Mouse (Mus musculus) lung, postnatal 14 days (tissue): ENCODE data around the gene Zfr.

Experiments
- DNase-seq: peaks from one replicate; pipeline ENCODE4 v3.0.0; 2021

Gene Zfr

GRCm38 (mm10) chr15:12117242-12118092 is at the start of gene Zfr:
Gene Zfr (plus strand): TSS chr15:12117831.
- DNase-seq = peak; percentile 93

GRCm38 (mm10) chr15:12067971-12068370 is 49.7 kb upstream of the Zfr start:
- peak; percentile 41 for DNase-seq

GRCm38 (mm10) chr15:12068395-12069218 is 49.0 kb upstream of the Zfr start:
- DNase-seq = no peak

- no peak for DNase-seq
These were observed 44.8 kb upstream of the Zfr start for GRCm38 (mm10) chr15:12072709-12073336.

GRCm38 (mm10) chr15:12074426-12074825 is 43.2 kb upstream of the Zfr start:
- DNase-seq = no peak

GRCm38 (mm10) chr15:12082344-12082743 is 35.3 kb upstream of the Zfr start:
- DNase-seq = no peak

GRCm38 (mm10) chr15:12084164-12084563 is 33.5 kb upstream of the Zfr start:
- no peak for DNase-seq

- peak; percentile 82 for DNase-seq
These were observed 32.8 kb upstream of the Zfr start for GRCm38 (mm10) chr15:12084859-12085258.

GRCm38 (mm10) chr15:12087634-12088033 is 30.0 kb upstream of the Zfr start:
- DNase-seq = no peak

GRCm38 (mm10) chr15:12088091-12088490 is 29.5 kb upstream of the Zfr start:
- no peak for DNase-seq

- no peak for DNase-seq
These were observed 27.5 kb upstream of the Zfr start for GRCm38 (mm10) chr15:12090087-12090486.

GRCm38 (mm10) chr15:12090981-12091669 is 26.5 kb upstream of the Zfr start:
- no peak for DNase-seq

- DNase-seq = peak; percentile 71
These were observed 25.7 kb upstream of the Zfr start for GRCm38 (mm10) chr15:12091781-12092458.

GRCm38 (mm10) chr15:12093026-12093960 is 24.3 kb upstream of the Zfr start:
- no peak for DNase-seq

- no peak for DNase-seq
These were observed 23.6 kb upstream of the Zfr start for GRCm38 (mm10) chr15:12093961-12094566.

- peak; percentile 45 for DNase-seq
These were observed 21.2 kb upstream of the Zfr start for GRCm38 (mm10) chr15:12096447-12096846.

GRCm38 (mm10) chr15:12097344-12097743 is 20.3 kb upstream of the Zfr start:
- DNase-seq = no peak

- DNase-seq = no peak
These were observed 16.7 kb upstream of the Zfr start for GRCm38 (mm10) chr15:12100912-12101311.

GRCm38 (mm10) chr15:12103763-12104162 is 13.9 kb upstream of the Zfr start:
- DNase-seq = peak; percentile 18

GRCm38 (mm10) chr15:12104827-12105226 is 12.8 kb upstream of the Zfr start:
- DNase-seq = no peak

GRCm38 (mm10) chr15:12106430-12106829 is 11.2 kb upstream of the Zfr start:
- DNase-seq = no peak
